Mouse (Mus musculus) MEL (cell line): ENCODE measurements around the gene Fbxl19. TPM values are rescaled to one million over a fixed set of nuclear protein-coding genes. Genes with fewer than 3 reads are reported as not detected.

Source experiments
- DNase-seq: peaks from one replicate; pipeline ENCODE4 v3.0.0; 2011; ENCODE audit warnings: low read depth, low spot score
- H3K27ac ChIP-seq: 2 replicates; pipeline ENCODE4 v1.5.1; 2012; ENCODE audit warnings: low read depth, mild to moderate bottlenecking, control low read depth, low read length, moderate library complexity; ENCODE audit not compliant: control insufficient read depth
- H3K27me3 ChIP-seq, 2 experiments: fragments of 150-350 bp in 1 of 2; sonication (generic) in 1 of 2; 2 replicates each; pipeline ENCODE4 v1.6.1; 2012; ENCODE audit warnings: low read length in 2 of 2, mild to moderate bottlenecking in 2 of 2, improper control_type of control experiment in 1 of 2, moderate library complexity in 1 of 2; ENCODE audit not compliant: insufficient read depth in 2 of 2, control insufficient read depth in 1 of 2
- H3K36me3 ChIP-seq, 2 experiments: 2 replicates each; pipeline ENCODE4 v1.6.1; 2012 to 2014; ENCODE audit warnings: low read length in 2 of 2, improper control_type of control experiment in 1 of 2, inconsistent platforms in 1 of 2, mild to moderate bottlenecking in 1 of 2; ENCODE audit not compliant: insufficient read depth in 2 of 2, control insufficient read depth in 1 of 2
- H3K4me1 ChIP-seq, 2 experiments: fragments of 150-350 bp in 1 of 2; sonication (generic) in 1 of 2; 2 replicates each; pipeline ENCODE4 v1.6.1; 2012; ENCODE audit warnings: low read length in 2 of 2, improper control_type of control experiment in 1 of 2, mild to moderate bottlenecking in 1 of 2; ENCODE audit not compliant: insufficient read depth in 2 of 2, control insufficient read depth in 1 of 2
- H3K4me3 ChIP-seq, 2 experiments: fragments of 150-350 bp in 1 of 2; sonication (generic) in 1 of 2; 2 replicates each; pipeline ENCODE4 v1.5.1; 2012; ENCODE audit warnings: low read depth in 2 of 2, low read length in 2 of 2, mild to moderate bottlenecking in 2 of 2, moderate library complexity in 2 of 2, control low read depth in 1 of 2, improper control_type of control experiment in 1 of 2; ENCODE audit not compliant: control insufficient read depth in 1 of 2, insufficient read depth in 1 of 2
- H3K79me2 ChIP-seq: 2 replicates; pipeline ENCODE4 v1.6.1; 2012; ENCODE audit warnings: mild to moderate bottlenecking, low read length, moderate library complexity; ENCODE audit not compliant: control insufficient read depth, poor library complexity, insufficient read depth
- H3K9ac ChIP-seq: 2 replicates; pipeline ENCODE4 v1.6.1; 2012; ENCODE audit warnings: low read depth, mild to moderate bottlenecking, control low read depth, low read length, moderate library complexity; ENCODE audit not compliant: control insufficient read depth, poor library complexity, severe bottlenecking
- H3K9me3 ChIP-seq: fragments of 150-350 bp; sonication (generic); replicated peaks from 2 replicates; pipeline ENCODE4 v1.6.1; 2012; ENCODE audit warnings: mild to moderate bottlenecking, low read length, improper control_type of control experiment, moderate library complexity; ENCODE audit not compliant: insufficient read depth
- BHLHE40 ChIP-seq: IDR thresholded peaks from 2 replicates; pipeline ENCODE4 v1.6.1; 2012; ENCODE audit warnings: low read depth, mild to moderate bottlenecking, inconsistent platforms, low read length, improper control_type of control experiment, borderline replicate concordance
- CHD2 ChIP-seq: IDR thresholded peaks from 2 replicates; pipeline ENCODE4 v1.6.1; 2011; ENCODE audit warnings: low read length, improper control_type of control experiment
- CTCF ChIP-seq, 3 experiments: IDR thresholded peaks in 2 of 3; conservative IDR thresholded peaks in 1 of 3; 2 replicates each; pipeline ENCODE4 v1.5.1; 2011 to 2012; ENCODE audit warnings: low read length in 3 of 3, low read depth in 2 of 3, mild to moderate bottlenecking in 2 of 3, improper control_type of control experiment in 1 of 3, inconsistent platforms in 1 of 3, mixed read lengths in 1 of 3, moderate library complexity in 1 of 3; ENCODE audit not compliant: control insufficient read depth in 1 of 3, insufficient read depth in 1 of 3, poor library complexity in 1 of 3, severe bottlenecking in 1 of 3
- E2F4 ChIP-seq: IDR thresholded peaks from 2 replicates; pipeline ENCODE4 v1.6.1; 2011; ENCODE audit warnings: low read depth, low read length, improper control_type of control experiment, borderline replicate concordance
- EP300 ChIP-seq, 2 experiments: IDR thresholded peaks; 2 replicates each; pipeline ENCODE4 v1.6.1; 2011; ENCODE audit warnings: improper control_type of control experiment in 2 of 2, low read length in 2 of 2, low read depth in 1 of 2, mild to moderate bottlenecking in 1 of 2
- ETS1 ChIP-seq: IDR thresholded peaks from 2 replicates; pipeline ENCODE4 v1.6.1; 2012; ENCODE audit warnings: low read depth, mild to moderate bottlenecking, inconsistent platforms, low read length, improper control_type of control experiment, moderate library complexity
- GABPA ChIP-seq: IDR thresholded peaks from 2 replicates; pipeline ENCODE4 v1.6.1; 2012; ENCODE audit warnings: low read depth, mild to moderate bottlenecking, inconsistent platforms, low read length, improper control_type of control experiment, moderate library complexity
- GATA1 ChIP-seq: IDR thresholded peaks from 2 replicates; pipeline ENCODE4 v1.6.1; 2011; ENCODE audit warnings: low read depth, low read length, improper control_type of control experiment
- HCFC1 ChIP-seq: IDR thresholded peaks from 2 replicates; pipeline ENCODE4 v1.6.1; 2012; ENCODE audit warnings: low read depth, mild to moderate bottlenecking, inconsistent platforms, low read length, improper control_type of control experiment, moderate library complexity
- JUND ChIP-seq: IDR thresholded peaks from 2 replicates; pipeline ENCODE4 v1.6.1; 2011; ENCODE audit warnings: low read depth, mild to moderate bottlenecking, improper control_type of control experiment, low read length
- KAT2A ChIP-seq: conservative IDR thresholded peaks from 2 replicates; pipeline ENCODE4 v1.6.1; 2012; ENCODE audit warnings: low read depth, low read length, improper control_type of control experiment, inconsistent platforms
- MAFK ChIP-seq: IDR thresholded peaks from 2 replicates; pipeline ENCODE4 v1.6.1; 2011; ENCODE audit warnings: low read depth, mild to moderate bottlenecking, low read length, improper control_type of control experiment, borderline replicate concordance
- MAX ChIP-seq: IDR thresholded peaks from 2 replicates; pipeline ENCODE4 v1.6.1; 2011; ENCODE audit warnings: low read length, improper control_type of control experiment
- MAZ ChIP-seq: IDR thresholded peaks from 2 replicates; pipeline ENCODE4 v1.6.1; 2012; ENCODE audit warnings: low read depth, mild to moderate bottlenecking, inconsistent platforms, low read length, improper control_type of control experiment
- MEF2A ChIP-seq: IDR thresholded peaks from 2 replicates; pipeline ENCODE4 v1.6.1; 2014; ENCODE audit warnings: low read depth, mild to moderate bottlenecking, inconsistent platforms, low read length, improper control_type of control experiment; ENCODE audit not compliant: poor library complexity, insufficient replicate concordance, severe bottlenecking; ENCODE audit errors: extremely low read depth
- MYB ChIP-seq: IDR thresholded peaks from 2 replicates; pipeline ENCODE4 v1.6.1; 2011; ENCODE audit warnings: mild to moderate bottlenecking, low read depth, low read length, improper control_type of control experiment
- MYC ChIP-seq: IDR thresholded peaks from 2 replicates; pipeline ENCODE4 v1.6.1; 2011; ENCODE audit warnings: low read depth, mild to moderate bottlenecking, low read length, improper control_type of control experiment, moderate library complexity
- NELFE ChIP-seq: IDR thresholded peaks from 2 replicates; pipeline ENCODE4 v1.6.1; 2011; ENCODE audit warnings: low read depth, low read length, improper control_type of control experiment
- POLR2AphosphoS2 ChIP-seq: IDR thresholded peaks from 2 replicates; pipeline ENCODE4 v1.6.1; 2011; ENCODE audit warnings: low read length, improper control_type of control experiment
- POLR2AphosphoS5 ChIP-seq: IDR thresholded peaks from 2 replicates; pipeline ENCODE4 v1.6.1; 2012; ENCODE audit warnings: low read depth, borderline replicate concordance, mild to moderate bottlenecking, inconsistent platforms, low read length, moderate library complexity, mixed read lengths
- SMC3 ChIP-seq: IDR thresholded peaks from 2 replicates; pipeline ENCODE4 v1.6.1; 2011; ENCODE audit warnings: low read depth, low read length, improper control_type of control experiment
- TAL1 ChIP-seq: IDR thresholded peaks from 2 replicates; pipeline ENCODE4 v1.6.1; 2012; ENCODE audit warnings: mild to moderate bottlenecking, inconsistent platforms, low read length, moderate library complexity, mixed read lengths
- TBP ChIP-seq: IDR thresholded peaks from 2 replicates; pipeline ENCODE4 v1.8.0; 2011; ENCODE audit warnings: low read depth, low read length, improper control_type of control experiment
- TCF12 ChIP-seq: IDR thresholded peaks from 2 replicates; pipeline ENCODE4 v1.6.1; 2014; ENCODE audit warnings: low read depth, mild to moderate bottlenecking, inconsistent platforms, low read length, improper control_type of control experiment, moderate library complexity
- UBTF ChIP-seq: IDR thresholded peaks from 2 replicates; pipeline ENCODE4 v1.6.1; 2012; ENCODE audit warnings: low read depth, mild to moderate bottlenecking, inconsistent platforms, low read length, improper control_type of control experiment, moderate library complexity, borderline replicate concordance; ENCODE audit not compliant: insufficient read depth
- USF1 ChIP-seq: IDR thresholded peaks from 2 replicates; pipeline ENCODE4 v1.6.1; 2014; ENCODE audit warnings: low read depth, mild to moderate bottlenecking, inconsistent platforms, low read length, improper control_type of control experiment, moderate library complexity
- USF2 ChIP-seq, 2 experiments: IDR thresholded peaks; 2 replicates each; pipeline ENCODE4 v1.6.1; 2011 to 2012; ENCODE audit warnings: improper control_type of control experiment in 2 of 2, low read length in 2 of 2, borderline replicate concordance in 1 of 2, inconsistent platforms in 1 of 2, low read depth in 1 of 2, mild to moderate bottlenecking in 1 of 2; ENCODE audit not compliant: insufficient read depth in 1 of 2
- ZC3H11A ChIP-seq: IDR thresholded peaks from 2 replicates; pipeline ENCODE4 v1.6.1; 2012; ENCODE audit warnings: low read depth, mild to moderate bottlenecking, inconsistent platforms, low read length, improper control_type of control experiment
- ZKSCAN1 ChIP-seq: IDR thresholded peaks from 2 replicates; pipeline ENCODE4 v1.6.1; 2012; ENCODE audit warnings: low read depth, mild to moderate bottlenecking, inconsistent platforms, low read length, improper control_type of control experiment, moderate library complexity
- polyA plus RNA-seq, 2 experiments: library from polyadenylated mRNA; stranded (reverse) in 1 of 2; unstranded in 1 of 2; fragments of >175 nt in 1 of 2; fragments of >200 nt in 1 of 2; gene quantifications; 2 replicates each; pipeline versions ENCODE4 v1.2.1 to v1.2.4; 2012; ENCODE audit warnings: low replicate concordance in 2 of 2, low read depth in 1 of 2; ENCODE audit not compliant: insufficient read length in 2 of 2, insufficient read depth in 1 of 2, missing spikeins in 1 of 2
- total RNA-seq: library from RNA; depleted of rRNA; stranded (reverse); fragments of 300-350 nt; gene quantifications from 2 replicates; pipeline ENCODE4 v1.2.3, GENCODE M21; 2012

The Fbxl19 gene
- total and polyA plus RNA-seq, 3 experiments, result 46.7 to 58.3 TPM; not detected in 1

- H3K4me3 ChIP-seq, result no peak overlapping the region
- peaks cover 0 to 19% of the 10 kb centered on the region in 2 experiments; a peak in 2 of 4 replicates for H3K36me3 ChIP-seq
Measured at GRCm38 (mm10) chr7:127765756-127766155, 21.4 kb downstream of the Fbxl19 start.

GRCm38 (mm10) chr7:127766851-127767609, 22.7 kb downstream of the Fbxl19 start:
- H3K79me2 ChIP-seq, result peaks cover 24% of the 10 kb centered on the region
- DNase-seq, result peak; percentile 94
- peak overlapping the region; percentile 91 for H3K27ac ChIP-seq
- peak overlapping the region; percentile 78 for H3K9ac ChIP-seq
- no peaks in the 10 kb centered on the region for H3K9me3 ChIP-seq
- peaks cover 0 to 30% of the 10 kb centered on the region in 2 experiments; a peak in 2 of 4 replicates for H3K36me3 ChIP-seq
- H3K4me1 ChIP-seq, result peaks cover 8 to 36% of the 10 kb centered on the region in 2 experiments
- H3K4me3 ChIP-seq, result peak overlapping the region; percentile 9 to 64
- H3K27me3 ChIP-seq, result no peaks in the 10 kb centered on the region
- TF ChIP-seq JUND (no peak), MAZ (no peak), MEF2A (no peak), GABPA (no peak), POLR2AphosphoS2 (0 out of 2 replicates have a peak, but pooled peaks have one; percentile 44), ETS1 (peak; percentile 98), TBP (peak; percentile 92), UBTF (no peak), TAL1 (peak; percentile 81), HCFC1 (peak; percentile 75), CHD2 (no peak), GATA1 (peak; percentile 84), MAFK (no peak), MAX (peak; percentile 100), CTCF (IDR thresholded peaks at IDR 0.05 in 2 of 3, conservative IDR thresholded peaks at IDR 0.05 in 1 of 3; ENCODE audit: control insufficient read depth in 1 of 3, insufficient read depth in 1 of 3, low read depth in 2 of 3, low read length in 3 of 3, poor library complexity in 1 of 3, severe bottlenecking in 1 of 3) (peak in 2 of 3 experiments; percentile 9; a peak in 1 of 6 replicates), ZC3H11A (no peak), NELFE (peak; percentile 73), EP300 (IDR thresholded peaks at IDR 0.05; ENCODE audit: low read depth in 1 of 2, low read length in 2 of 2) (peak in 1 of 2 experiments; percentile 85; a peak in 3 of 4 replicates), ZKSCAN1 (no peak), KAT2A (no peak), SMC3 (no peak), E2F4 (0 out of 2 replicates have a peak, but pooled peaks have one; percentile 44), POLR2AphosphoS5 (no peak), USF1 (peak; percentile 98), MYB (no peak; the same call in 1 of the 2 replicates), MYC (peak; percentile 100), USF2 (IDR thresholded peaks at IDR 0.05; ENCODE audit: borderline replicate concordance in 1 of 2, insufficient read depth in 1 of 2, low read depth in 1 of 2, low read length in 2 of 2) (peak in 1 of 2 experiments; percentile 96; a peak in 2 of 4 replicates), BHLHE40 (no peak), TCF12 (peak; percentile 83)

More at GRCm38 (mm10) chr7:127765756-127766155, 21.4 kb downstream of the Fbxl19 start:
- DNase-seq, result no peak
- Histone ChIP-seq H3K9ac (no peak overlapping the region), H3K4me1 (peaks cover 8 to 26% of the 10 kb centered on the region in 2 experiments), H3K27me3 (no peaks in the 10 kb centered on the region), H3K79me2 (peaks cover 22% of the 10 kb centered on the region), H3K9me3 (no peaks in the 10 kb centered on the region), H3K27ac (no peak overlapping the region)
- no peak for TF ChIP-seq HCFC1
